Mouse (Mus musculus) yolk sac, embryonic 10.5 days (tissue): ENCODE data around the gene Rasgef1b.

Experiments used
- DNase-seq: peaks from one replicate; pipeline ENCODE4 v3.0.0-alpha.2; 2017; ENCODE audit warnings: low spot score

Rasgef1b gene

DNA sequence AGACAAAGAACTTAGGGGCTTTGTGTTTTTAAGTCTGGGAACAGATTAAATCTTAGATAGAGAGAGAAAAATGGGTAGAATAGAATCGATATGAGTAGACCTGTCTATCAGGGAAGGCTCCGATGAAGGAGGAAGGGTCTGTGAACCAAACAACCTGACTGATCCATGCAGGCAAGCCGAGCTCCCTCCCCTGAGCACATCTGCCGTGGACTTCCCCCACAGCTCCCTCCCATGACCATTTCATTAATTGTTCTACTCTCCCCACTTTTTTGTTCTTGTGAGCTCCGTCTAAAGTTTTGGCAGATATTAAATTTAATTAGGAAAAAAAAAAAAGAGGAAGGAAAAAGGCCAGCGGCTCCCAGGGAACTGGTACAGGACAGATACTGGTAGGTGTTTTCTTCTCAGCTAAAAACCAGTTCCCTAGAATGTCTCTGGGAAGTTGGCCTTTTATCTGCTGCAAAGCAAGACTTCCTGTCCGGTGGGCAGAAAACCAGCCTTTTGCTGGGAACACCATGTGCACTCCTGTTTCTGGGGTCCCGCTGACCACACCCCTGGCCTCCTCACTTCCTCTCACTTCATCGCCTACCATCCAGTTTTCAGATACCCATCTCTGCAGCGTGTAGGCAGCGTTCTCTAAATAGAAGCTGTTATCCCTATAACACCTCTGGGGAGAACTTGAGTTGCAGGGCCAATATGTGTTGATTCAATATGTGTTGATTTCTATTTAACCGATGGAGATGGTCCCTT is 437.6 kb downstream of the Rasgef1b start:
- no peak for DNase-seq

DNA sequence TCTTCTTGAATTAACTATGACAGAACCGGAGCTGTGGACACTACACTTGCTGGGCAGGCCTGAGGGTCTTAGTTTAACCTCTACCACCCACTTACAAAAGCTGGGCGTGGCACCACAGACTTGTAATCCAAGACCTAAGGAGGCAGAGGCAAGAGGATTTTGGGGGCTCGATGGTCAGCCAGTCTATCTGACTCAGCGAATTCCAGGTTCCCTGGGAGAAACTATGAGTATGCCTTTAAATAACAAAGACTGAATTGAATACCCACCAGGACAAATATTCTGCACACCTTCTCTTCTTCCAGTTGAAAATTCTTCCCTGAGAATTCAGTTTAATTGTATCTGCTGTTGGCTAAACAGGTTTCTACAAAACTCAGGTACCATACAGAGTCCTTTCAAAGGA is 440.6 kb downstream of the Rasgef1b start:
- DNase-seq, result no peak

GRCm38 (mm10) chr5:99287647-99288185 is 441.1 kb downstream of the Rasgef1b start:
- no peak for DNase-seq

DNA sequence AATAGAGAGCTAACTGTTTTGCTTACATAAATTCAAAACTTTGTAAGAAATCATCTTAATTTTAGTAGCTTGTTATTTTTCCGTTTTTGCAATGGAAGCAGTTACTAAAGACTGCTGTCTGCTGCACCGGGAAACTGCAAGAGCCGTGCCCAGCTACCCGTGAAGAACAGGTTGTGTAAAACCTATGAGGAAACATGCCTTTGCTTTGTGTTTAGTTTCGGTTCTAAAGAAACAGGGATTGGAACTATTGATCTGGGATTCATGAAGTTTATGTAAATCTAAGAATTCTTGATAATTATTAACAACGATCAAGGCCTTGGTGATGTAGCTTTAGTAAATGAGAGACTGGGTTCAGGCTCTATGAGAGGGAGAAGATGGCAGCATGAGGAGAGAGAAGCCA is 442.3 kb downstream of the Rasgef1b start:
- DNase-seq, result no peak

DNA sequence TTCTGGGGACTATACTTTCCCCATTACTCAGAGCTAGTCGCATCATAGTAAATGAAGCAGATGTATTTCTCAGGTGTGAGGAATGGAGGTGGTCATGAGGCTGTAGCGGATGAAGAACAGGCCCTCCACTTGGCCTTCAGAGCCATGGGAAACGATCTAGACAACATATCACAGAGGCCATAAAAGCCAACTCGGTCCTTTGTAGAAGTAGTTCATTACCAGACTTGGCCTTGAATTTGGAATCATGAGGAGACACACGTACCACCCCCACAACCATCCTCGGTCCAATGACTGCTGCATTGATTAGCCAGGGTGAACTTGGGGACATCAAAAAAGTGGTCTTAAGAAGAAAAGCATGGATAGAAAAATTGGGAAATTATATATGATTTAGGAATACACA is 442.8 kb downstream of the Rasgef1b start:
- DNase-seq, result no peak

DNA sequence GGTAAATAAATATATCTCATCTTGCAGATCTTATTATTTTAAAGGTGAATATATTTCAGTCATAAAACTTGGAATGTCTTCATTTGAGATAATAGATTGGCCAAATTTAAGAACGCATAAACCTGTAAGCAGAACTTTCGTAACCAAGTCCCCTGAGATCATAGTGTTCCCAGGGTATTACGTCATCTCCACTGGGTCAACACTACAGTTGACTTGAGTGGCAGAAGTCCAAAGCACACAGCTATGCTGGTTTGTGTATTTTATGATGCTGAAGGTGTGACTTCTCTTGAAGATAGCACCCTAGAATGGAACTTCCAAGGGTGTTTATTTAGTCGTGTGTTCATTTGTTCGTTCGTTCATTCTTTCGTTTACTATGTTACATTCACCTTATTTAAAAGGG is 444.5 kb downstream of the Rasgef1b start:
- peak; percentile 16 for DNase-seq

GRCm38 (mm10) chr5:99283636-99284035 is 445.2 kb downstream of the Rasgef1b start:
- no peak for DNase-seq

DNA sequence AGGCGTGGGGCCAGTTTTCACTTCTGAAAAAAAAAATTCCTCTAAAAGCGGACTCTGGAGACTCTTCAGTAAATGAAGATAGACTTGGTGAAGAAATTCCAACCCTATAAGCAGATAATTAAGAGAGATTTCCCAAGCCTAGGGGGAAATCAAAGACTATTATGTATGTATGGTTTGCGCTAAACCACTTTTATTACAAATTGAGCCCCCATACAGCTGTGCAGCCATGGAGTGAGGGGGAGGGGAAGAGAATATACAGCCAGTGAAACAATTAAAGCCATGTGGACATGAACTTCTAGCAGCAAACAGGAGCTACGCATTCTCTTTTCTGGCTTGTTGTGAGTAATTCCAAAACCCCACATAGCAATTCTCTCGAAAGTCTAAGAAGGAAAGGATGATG is 448.3 kb downstream of the Rasgef1b start:
- no peak for DNase-seq

- no peak for DNase-seq
Measured at GRCm38 (mm10) chr5:99279016-99279757, 449.7 kb downstream of the Rasgef1b start.

GRCm38 (mm10) chr5:99278364-99278763 is 450.5 kb downstream of the Rasgef1b start:
- no peak for DNase-seq

DNA sequence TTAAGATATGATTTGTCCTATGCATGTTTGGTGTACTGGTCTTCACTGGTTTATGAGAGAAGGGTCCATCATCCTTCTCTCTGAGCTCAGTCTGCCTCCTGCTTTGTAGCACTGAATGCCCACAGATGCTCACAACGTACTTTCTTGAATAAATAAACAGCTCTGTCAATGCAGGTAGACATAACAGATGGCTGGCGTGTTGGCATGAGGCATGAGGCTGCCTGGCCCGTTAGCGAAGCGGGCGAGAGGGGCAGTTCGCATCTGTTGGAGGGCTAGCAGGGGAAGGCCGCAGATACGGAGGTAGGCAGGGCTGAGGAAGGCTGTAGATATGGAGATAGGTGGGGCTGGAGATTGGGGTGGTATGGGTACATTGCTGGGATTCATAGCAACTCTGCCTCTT is 451.3 kb downstream of the Rasgef1b start:
- DNase-seq, result no peak

- no peak for DNase-seq
Measured at GRCm38 (mm10) chr5:99274119-99274563, 454.7 kb downstream of the Rasgef1b start.

DNA sequence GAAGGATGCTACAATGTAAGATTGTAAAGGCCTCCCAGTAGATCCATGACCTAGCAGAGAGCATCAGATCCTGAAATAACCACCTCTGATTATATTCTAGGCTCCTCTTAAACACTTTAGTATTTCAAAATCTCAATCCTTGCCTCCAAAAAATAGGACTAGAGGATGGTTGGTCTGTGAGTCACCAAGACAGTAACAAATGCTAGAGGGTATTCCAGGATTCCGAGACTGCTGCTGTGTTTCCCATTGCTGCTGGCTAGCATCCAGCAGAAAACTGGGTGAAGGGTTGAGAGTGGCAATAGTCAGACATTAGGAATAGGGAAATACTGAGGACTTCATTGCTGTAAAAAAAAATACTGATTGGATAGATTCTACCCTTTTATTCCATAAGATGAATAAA is 457.3 kb downstream of the Rasgef1b start:
- no peak for DNase-seq

DNA sequence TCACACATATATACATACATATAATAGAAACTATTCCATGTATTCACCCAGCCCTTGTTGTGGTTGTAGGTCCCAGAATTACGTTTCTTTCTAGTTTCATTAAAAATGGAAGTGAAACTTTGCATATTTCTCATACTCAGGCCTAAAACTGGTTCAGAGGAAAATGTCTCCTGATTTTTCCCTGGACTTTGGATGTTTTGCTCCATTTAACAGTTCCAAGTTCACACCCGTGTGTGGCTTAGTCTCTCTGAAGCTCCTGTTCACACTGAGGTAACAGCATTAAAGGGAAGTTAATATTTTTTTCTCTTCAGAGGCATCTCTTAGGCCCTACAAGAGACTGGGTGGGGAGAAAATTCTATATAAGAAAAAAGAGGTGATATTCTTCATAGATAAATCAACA is 459.7 kb downstream of the Rasgef1b start:
- no peak for DNase-seq

DNA sequence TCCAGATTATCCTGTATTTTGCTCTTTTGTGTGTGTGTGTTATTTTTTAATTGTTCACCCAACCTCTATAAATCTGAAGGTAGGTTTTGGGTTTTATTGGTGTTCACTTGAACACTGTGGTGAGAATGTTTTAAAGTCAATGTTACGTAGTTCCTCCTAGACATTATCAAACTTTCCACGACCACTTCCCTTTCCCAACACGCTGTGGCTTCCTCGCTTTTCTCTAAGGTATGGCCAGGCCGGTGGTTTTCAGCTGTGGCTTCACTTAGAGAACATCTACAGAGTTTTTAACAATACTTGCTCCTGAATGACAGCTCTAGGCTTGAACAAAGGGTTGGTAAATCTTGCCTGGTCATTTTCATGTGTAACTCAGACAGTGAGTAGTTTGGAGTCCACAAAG is 461.5 kb downstream of the Rasgef1b start:
- DNase-seq, result no peak

- no peak for DNase-seq
Measured at GRCm38 (mm10) chr5:99266301-99266700, 462.6 kb downstream of the Rasgef1b start.

DNA sequence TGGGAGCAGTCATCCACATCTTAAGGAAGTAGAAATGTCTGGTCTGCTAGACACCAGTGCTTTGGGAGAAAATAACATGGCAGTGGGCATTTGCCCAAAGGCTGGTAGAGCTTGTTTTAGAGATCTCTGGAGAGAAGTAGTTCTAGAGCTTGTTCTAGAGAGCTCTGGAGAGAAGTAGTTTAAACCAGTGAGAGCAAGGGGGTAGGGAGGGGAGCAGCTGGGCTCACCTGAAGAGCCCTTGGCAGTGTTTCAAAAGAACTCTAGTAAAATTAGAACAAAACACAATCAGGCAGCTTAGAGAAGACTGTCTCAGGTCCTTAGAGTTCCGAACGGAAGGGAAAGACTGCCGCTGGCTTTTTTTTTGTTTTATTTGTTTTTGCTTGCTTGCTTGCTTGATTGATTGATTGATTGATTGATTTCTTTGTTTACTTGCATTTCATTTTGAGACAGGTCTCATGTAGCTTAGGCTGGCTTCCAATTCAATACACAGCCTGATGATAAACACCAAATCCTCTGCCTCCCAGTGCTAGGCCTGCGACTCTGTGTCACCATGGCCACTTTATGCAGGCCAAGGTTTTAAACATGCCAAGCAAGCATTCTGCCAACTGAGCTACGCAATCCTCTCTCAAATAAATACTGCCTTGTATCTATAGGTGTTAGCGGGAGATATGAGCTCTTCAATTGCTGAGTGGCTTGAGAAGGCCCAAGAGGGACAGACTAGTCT is 466.5 kb downstream of the Rasgef1b start:
- no peak for DNase-seq

DNA sequence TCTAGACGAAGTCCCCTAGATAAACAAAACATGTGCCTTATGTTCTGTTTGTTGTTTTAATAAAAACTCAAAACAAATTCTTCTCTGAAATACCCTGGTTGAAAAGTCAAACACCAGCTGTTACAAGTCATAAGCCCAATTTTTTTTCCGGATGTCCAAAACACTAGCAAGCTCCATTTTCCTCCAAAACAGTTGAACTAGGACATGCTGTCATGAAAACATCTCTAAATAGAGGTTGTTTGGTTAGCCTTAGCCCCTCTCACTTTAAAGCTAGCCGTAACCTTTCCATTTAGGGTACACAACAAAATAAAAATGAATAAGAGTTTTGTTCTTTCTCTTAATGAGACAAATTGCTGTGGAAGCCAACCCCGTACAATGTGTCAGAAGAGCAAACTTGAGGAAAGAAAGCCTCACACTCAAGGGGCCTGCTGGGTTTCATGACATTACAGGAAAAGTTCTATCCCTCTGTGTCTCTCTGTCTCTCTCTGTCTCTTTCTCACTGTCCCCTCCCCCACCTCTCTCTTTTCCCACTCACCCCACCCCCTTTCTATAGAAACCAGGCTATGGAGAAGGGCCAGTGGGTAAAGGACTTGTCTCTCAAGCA is 467.6 kb downstream of the Rasgef1b start:
- no peak for DNase-seq

DNA sequence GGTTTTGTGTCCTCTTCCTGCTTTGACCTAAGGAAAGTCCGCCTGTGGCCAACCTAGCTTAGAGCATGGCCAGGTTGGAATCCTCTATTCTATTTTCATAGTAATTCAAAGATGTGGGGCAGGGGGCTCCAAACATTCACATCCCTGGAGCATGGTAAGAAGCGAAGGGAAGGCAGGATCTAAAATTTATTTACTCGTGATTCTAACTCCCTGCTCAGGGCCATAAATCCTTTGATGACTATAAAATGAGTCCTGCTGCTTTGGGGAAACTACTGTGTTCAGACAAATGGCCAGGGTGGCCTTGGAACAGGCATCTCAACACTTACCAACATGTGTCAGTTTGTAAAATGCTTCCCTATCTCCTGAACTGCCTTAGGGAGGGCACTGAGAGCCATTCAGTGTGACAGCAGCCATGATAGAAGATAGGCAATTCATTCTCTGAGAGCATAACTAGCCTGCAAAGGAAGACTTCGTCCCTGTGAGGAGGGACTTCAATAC is 470.8 kb downstream of the Rasgef1b start:
- DNase-seq, result no peak

DNA sequence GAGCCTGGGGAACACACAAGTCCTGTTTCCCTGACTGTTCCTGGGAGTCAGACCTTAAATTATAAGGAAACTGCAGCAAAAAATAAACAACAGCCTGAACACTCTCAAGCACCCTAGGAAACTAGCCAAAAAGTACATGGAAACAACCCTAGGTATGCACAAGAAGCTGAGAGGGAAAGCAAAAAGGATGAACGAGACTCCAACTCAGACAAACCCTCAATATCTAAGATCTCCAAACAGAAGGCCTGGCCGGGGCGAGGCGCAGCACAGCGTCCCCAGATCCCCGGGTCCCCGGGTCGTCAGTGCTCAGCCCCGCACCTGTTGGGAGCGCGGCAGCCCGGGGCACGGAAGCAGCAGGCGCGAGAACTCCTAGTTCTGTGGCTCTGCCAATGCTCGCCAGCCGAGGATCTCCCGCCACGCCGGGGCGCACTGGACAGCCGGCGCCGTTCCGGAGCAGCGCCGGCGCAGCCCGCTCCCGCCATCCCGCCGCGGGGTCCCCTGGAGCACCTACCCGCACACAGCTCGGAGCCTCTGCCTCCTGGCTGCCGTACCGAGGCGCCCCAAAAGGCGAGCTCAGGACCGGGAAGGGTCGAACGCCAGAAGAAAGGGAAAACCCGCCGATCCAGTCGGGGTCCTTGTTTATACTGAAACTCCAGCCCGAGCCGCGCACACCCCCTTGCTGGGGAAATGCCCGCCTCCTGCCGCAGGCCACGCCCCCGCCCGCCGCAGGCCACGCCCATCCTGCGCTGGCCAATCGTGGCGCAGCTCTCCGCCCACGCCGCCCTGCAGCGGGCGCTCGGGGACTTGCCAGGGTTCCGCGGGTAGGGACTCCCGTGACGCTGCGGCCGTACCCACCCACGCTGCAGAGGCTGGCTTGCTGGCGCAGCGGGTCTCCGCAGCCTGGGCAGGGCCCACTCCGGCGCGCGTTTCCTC is 476.4 kb downstream of the Rasgef1b start:
- peak; percentile 94 for DNase-seq
